Mouse (Mus musculus): Measurements from ENCODE around the gene Slc25a33.
"Not testable (repeated sequence)": the region's sequence is repeated elsewhere in the genome, so short reads cannot be mapped to it uniquely, and the experiment has no call there.

The Slc25a33 gene

GRCm38 (mm10) chr4:149756546-149756945, 17.5 kb downstream of the Slc25a33 start:
- not testable (repeated sequence) for DNase-seq (ENCODE audit: low spot score)

GRCm38 (mm10) chr4:149752836-149753235, 21.2 kb downstream of the Slc25a33 start:
- no peak for DNase-seq (ENCODE audit: low spot score)

- no peak for DNase-seq (ENCODE audit: low spot score)
These were observed 21.8 kb downstream of the Slc25a33 start for GRCm38 (mm10) chr4:149752124-149752799.

- no peak for DNase-seq (ENCODE audit: low spot score)
These were observed 23.4 kb downstream of the Slc25a33 start for GRCm38 (mm10) chr4:149750671-149751070.

- not testable (repeated sequence) for DNase-seq (ENCODE audit: low spot score)
These were observed 24.4 kb downstream of the Slc25a33 start for GRCm38 (mm10) chr4:149749663-149750015.

- DNase-seq (ENCODE audit: low spot score), result no peak
These were observed 24.9 kb downstream of the Slc25a33 start for GRCm38 (mm10) chr4:149749003-149749662.

- DNase-seq (ENCODE audit: low spot score), result no peak
These were observed 30.0 kb downstream of the Slc25a33 start for GRCm38 (mm10) chr4:149744119-149744518.

- no peak for DNase-seq (ENCODE audit: low spot score)
These were observed 32.0 kb downstream of the Slc25a33 start for GRCm38 (mm10) chr4:149742011-149742530.

GRCm38 (mm10) chr4:149740301-149740700, 33.8 kb downstream of the Slc25a33 start:
- DNase-seq (ENCODE audit: low spot score), result no peak

- no peak for DNase-seq (ENCODE audit: low spot score)
These were observed 34.6 kb downstream of the Slc25a33 start for GRCm38 (mm10) chr4:149739478-149739877.

GRCm38 (mm10) chr4:149737383-149738324, 36.4 kb downstream of the Slc25a33 start, which contains the start of gene Tmem201:
TSS of gene Tmem201 (minus strand) at chr4:149738044.
- peak; percentile 90 for DNase-seq (ENCODE audit: low spot score)

- DNase-seq (ENCODE audit: low spot score), result no peak
These were observed 37.5 kb downstream of the Slc25a33 start for GRCm38 (mm10) chr4:149736581-149736980.

- no peak for DNase-seq (ENCODE audit: low spot score)
These were observed 38.3 kb downstream of the Slc25a33 start for GRCm38 (mm10) chr4:149735624-149736250.

- DNase-seq (ENCODE audit: low spot score), result no peak
These were observed 39.2 kb downstream of the Slc25a33 start for GRCm38 (mm10) chr4:149734730-149735475.

GRCm38 (mm10) chr4:149734246-149734645, 39.8 kb downstream of the Slc25a33 start:
- DNase-seq (ENCODE audit: low spot score), result no peak

- no peak for DNase-seq (ENCODE audit: low spot score)
These were observed 40.3 kb downstream of the Slc25a33 start for GRCm38 (mm10) chr4:149733748-149734147.

GRCm38 (mm10) chr4:149732800-149733199, 41.3 kb downstream of the Slc25a33 start:
- DNase-seq (ENCODE audit: low spot score), result no peak

GRCm38 (mm10) chr4:149732313-149732712, 41.8 kb downstream of the Slc25a33 start:
- DNase-seq (ENCODE audit: low spot score), result no peak

GRCm38 (mm10) chr4:149730827-149731226, 43.2 kb downstream of the Slc25a33 start:
- DNase-seq (ENCODE audit: low spot score), result no peak

GRCm38 (mm10) chr4:149728810-149729209, 45.3 kb downstream of the Slc25a33 start:
- no peak for DNase-seq (ENCODE audit: low spot score)

- DNase-seq (ENCODE audit: low spot score), result no peak
These were observed 46.4 kb downstream of the Slc25a33 start for GRCm38 (mm10) chr4:149727636-149728035.

Measured in spleen, adult 12 weeks (tissue).